Mouse (Mus musculus): ENCODE measurements at regions not wholly inside any gene's neighbourhood (a gene's known extent, or its start where the extent isn't known, plus 50 kb on each side); places are given as distances from the start of the nearest gene placed in this dataset.

GRCm38 (mm10) chr14:76922399-76922939, 114.1 kb upstream of the Ccdc122 start:
- ATAC-seq (replicated peaks; ENCODE audit: low FRiP score, low TSS enrichment, poor library complexity, severe bottlenecking): no peak

- no peak for ATAC-seq (replicated peaks; ENCODE audit: low FRiP score, low TSS enrichment, poor library complexity, severe bottlenecking)
These were observed 118.5 kb upstream of the Ccdc122 start for GRCm38 (mm10) chr14:76918091-76918490.

GRCm38 (mm10) chr14:76917139-76917929, 119.2 kb upstream of the Ccdc122 start:
- no peak for ATAC-seq (replicated peaks; ENCODE audit: low FRiP score, low TSS enrichment, poor library complexity, severe bottlenecking)

GRCm38 (mm10) chr14:76913850-76914249, 122.7 kb upstream of the Ccdc122 start:
- ATAC-seq (replicated peaks; ENCODE audit: low FRiP score, low TSS enrichment, poor library complexity, severe bottlenecking): no peak

- ATAC-seq (replicated peaks; ENCODE audit: low FRiP score, low TSS enrichment, poor library complexity, severe bottlenecking): no peak
These were observed 124.1 kb upstream of the Ccdc122 start for GRCm38 (mm10) chr14:76912301-76913001.

GRCm38 (mm10) chr14:76911271-76911670, 125.3 kb upstream of the Ccdc122 start:
- ATAC-seq (replicated peaks; ENCODE audit: low FRiP score, low TSS enrichment, poor library complexity, severe bottlenecking): no peak

GRCm38 (mm10) chr14:76910186-76910585, 126.4 kb upstream of the Ccdc122 start:
- ATAC-seq (replicated peaks; ENCODE audit: low FRiP score, low TSS enrichment, poor library complexity, severe bottlenecking): no peak

- ATAC-seq (replicated peaks; ENCODE audit: low FRiP score, low TSS enrichment, poor library complexity, severe bottlenecking): no peak
These were observed 128.6 kb upstream of the Ccdc122 start for GRCm38 (mm10) chr14:76907941-76908340.

GRCm38 (mm10) chr14:76902962-76903757, 133.4 kb upstream of the Ccdc122 start:
- ATAC-seq (replicated peaks; ENCODE audit: low FRiP score, low TSS enrichment, poor library complexity, severe bottlenecking): no peak

GRCm38 (mm10) chr14:76901490-76901889, 135.1 kb upstream of the Ccdc122 start:
- ATAC-seq (replicated peaks; ENCODE audit: low FRiP score, low TSS enrichment, poor library complexity, severe bottlenecking): no peak

- ATAC-seq (replicated peaks; ENCODE audit: low FRiP score, low TSS enrichment, poor library complexity, severe bottlenecking): no peak
These were observed 137.2 kb upstream of the Ccdc122 start for GRCm38 (mm10) chr14:76899331-76899730.

GRCm38 (mm10) chr14:76887708-76888107, 148.9 kb upstream of the Ccdc122 start:
- ATAC-seq (replicated peaks; ENCODE audit: low FRiP score, low TSS enrichment, poor library complexity, severe bottlenecking): no peak

- no peak for ATAC-seq (replicated peaks; ENCODE audit: low FRiP score, low TSS enrichment, poor library complexity, severe bottlenecking)
These were observed 149.4 kb upstream of the Ccdc122 start for GRCm38 (mm10) chr14:76887201-76887600.

GRCm38 (mm10) chr14:76883231-76883651, 153.3 kb upstream of the Ccdc122 start:
- peak; percentile 98 for ATAC-seq (replicated peaks; ENCODE audit: low FRiP score, low TSS enrichment, poor library complexity, severe bottlenecking)

GRCm38 (mm10) chr14:76882711-76883171, 153.8 kb upstream of the Ccdc122 start:
- ATAC-seq (replicated peaks; ENCODE audit: low FRiP score, low TSS enrichment, poor library complexity, severe bottlenecking): peak; percentile 61

GRCm38 (mm10) chr14:76880851-76881250, 155.7 kb upstream of the Ccdc122 start:
- no peak for ATAC-seq (replicated peaks; ENCODE audit: low FRiP score, low TSS enrichment, poor library complexity, severe bottlenecking)

GRCm38 (mm10) chr14:76877306-76877705, 159.3 kb upstream of the Ccdc122 start:
- ATAC-seq (replicated peaks; ENCODE audit: low FRiP score, low TSS enrichment, poor library complexity, severe bottlenecking): no peak

- peak; percentile 52 for ATAC-seq (replicated peaks; ENCODE audit: low FRiP score, low TSS enrichment, poor library complexity, severe bottlenecking)
These were observed 160.6 kb upstream of the Ccdc122 start for GRCm38 (mm10) chr14:76876015-76876414.

- ATAC-seq (replicated peaks; ENCODE audit: low FRiP score, low TSS enrichment, poor library complexity, severe bottlenecking): no peak
These were observed 161.2 kb upstream of the Ccdc122 start for GRCm38 (mm10) chr14:76875266-76875900.

Measured in megakaryocyte-erythroid progenitor cell, adult 5-6 weeks (primary cell).